ENCODE assay signal across 23 mouse cellular contexts in genomic region chr2:84640833-84641232, GRCm38 (mm10). TPM values are rescaled to one million over a fixed set of nuclear protein-coding genes. Genes with fewer than 3 reads are reported as not detected.
"Had no signal": no experiment of that assay in that cellular context is flagged by ENCODE, and none has a peak within 500 bp of the region (broad histone marks: within the 10 kb centered on the region; RNA-seq: fewer than 3 reads in every experiment).

No protein-coding gene starts in this region.

- DNase-seq: kidney, adult 11 months; kidney, adult 9 months; kidney, postnatal 36 days; layer of hippocampus, adult 9-11 months; layer of hippocampus, postnatal 36 days; lung, postnatal 4 days; retina, postnatal 1 day; thymus, postnatal 36 days had no signal

- H3K9me3 ChIP-seq: limb, embryonic 15.5 days; liver, embryonic 12.5 days; lung, embryonic 15.5 days; midbrain, embryonic 15.5 days; neural tube, embryonic 13.5 days; stomach, embryonic 15.5 days had no signal

- H3K4me3 ChIP-seq: limb, embryonic 15.5 days; liver, embryonic 12.5 days; lung, embryonic 15.5 days; midbrain, embryonic 15.5 days; neural tube, embryonic 13.5 days; stomach, embryonic 15.5 days had no signal

- H3K36me3 ChIP-seq: liver, embryonic 12.5 days; lung, embryonic 15.5 days; midbrain, embryonic 15.5 days; stomach, embryonic 15.5 days had no signal

- H3K9ac ChIP-seq: limb, embryonic 15.5 days; liver, embryonic 12.5 days; lung, embryonic 15.5 days; midbrain, embryonic 15.5 days; neural tube, embryonic 13.5 days; stomach, embryonic 15.5 days had no signal

- H3K27me3 ChIP-seq: limb, embryonic 15.5 days; liver, embryonic 12.5 days; lung, embryonic 15.5 days; midbrain, embryonic 15.5 days; neural tube, embryonic 13.5 days; stomach, embryonic 15.5 days had no signal

- H3K4me2 ChIP-seq: limb, embryonic 15.5 days; liver, embryonic 12.5 days; lung, embryonic 15.5 days; midbrain, embryonic 11.5 days; midbrain, embryonic 15.5 days; neural tube, embryonic 13.5 days; stomach, embryonic 15.5 days had no signal

- ATAC-seq: liver, embryonic 12.5 days; midbrain, embryonic 15.5 days had no signal

- H3K27ac ChIP-seq: limb, embryonic 15.5 days; liver, embryonic 12.5 days; lung, embryonic 15.5 days; midbrain, embryonic 15.5 days; neural tube, embryonic 13.5 days; stomach, embryonic 15.5 days had no signal

RNA-seq across cellular contexts. Expression of gene Btbd18, which starts 18.0 kb away (rescaled TPM):
- total RNA-seq: layer of hippocampus, adult 18-20 months; layer of hippocampus, postnatal 36 days; left cerebral cortex, postnatal 36 days; monocyte, adult 5-6 weeks had no signal
- polyA plus RNA-seq: spleen, adult 2 months had no signal

RNA-seq across cellular contexts. Expression of gene Gm28635, which starts 37.0 kb away (rescaled TPM):
- total RNA-seq: megakaryocyte, adult 5-6 weeks; monocyte, adult 5-6 weeks had no signal
- polyA plus RNA-seq: kidney, postnatal 0 days; limb, embryonic 15.5 days; liver, embryonic 12.5 days; liver, embryonic 16.5 days; lung, embryonic 15.5 days; midbrain, embryonic 11.5 days; midbrain, embryonic 15.5 days; neural tube, embryonic 13.5 days; spleen, adult 2 months; stomach, embryonic 15.5 days; thymus, postnatal 0 days had no signal
